18 mouse cellular contexts compared by ENCODE assay signal in the genomic region with DNA sequence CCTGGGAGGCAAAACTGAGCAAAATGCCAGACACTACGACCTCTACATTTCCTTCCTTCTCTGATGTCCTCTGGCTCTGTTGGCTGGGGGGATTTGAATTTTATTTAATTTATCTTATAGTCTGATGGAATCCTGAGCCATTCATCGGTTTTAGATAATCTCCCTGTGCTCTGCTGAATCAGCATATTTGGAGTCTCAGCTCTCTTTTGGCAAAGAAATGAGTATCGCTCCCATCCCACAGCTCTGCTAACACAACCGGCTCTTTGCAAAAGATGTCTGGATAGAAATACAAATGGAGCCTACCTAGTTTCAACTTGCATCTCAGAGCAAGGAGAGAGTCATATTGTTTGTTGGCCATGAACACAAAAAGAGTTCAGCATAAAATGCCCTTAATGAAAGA.
DNase-seq lines count a peak whose midpoint lies in the region; ATAC-seq and TF ChIP-seq lines count a peak whose summit lies in the region.
"Had no signal": no experiment of that assay in that cellular context is flagged by ENCODE, and none has a peak within 500 bp of the region (broad histone marks: within the 10 kb centered on the region; RNA-seq: fewer than 3 reads in every experiment).

No protein-coding gene starts in this region.

- H3K27me3 ChIP-seq in midbrain, embryonic 12.5 days, result no peaks in the 10 kb centered on the region
- H3K27me3 ChIP-seq in midbrain, embryonic 11.5 days (ENCODE audit: control insufficient read depth, insufficient read depth, low read length), result no peaks in the 10 kb centered on the region
- H3K27me3 ChIP-seq in midbrain, embryonic 14.5 days (ENCODE audit: control insufficient read depth, insufficient read depth, low read length), result no peaks in the 10 kb centered on the region
- H3K27me3 ChIP-seq: forebrain, embryonic 13.5 days; heart, embryonic 15.5 days; Patski had no signal

- DNase-seq in midbrain, embryonic 11.5 days (ENCODE audit: low spot score, missing footprints), result no peak
- DNase-seq in ES-E14 (ENCODE audit: low read depth, low spot score), result no peak
- DNase-seq in midbrain, embryonic 14.5 days, result no peak
- no peak for DNase-seq in cerebellum, postnatal 10 days
- DNase-seq: adrenal gland, postnatal 14 days; cerebellum, adult 18-20 months; cerebellum, adult 9-11 months; gastrocnemius, postnatal 10 days; heart, adult 2 months; heart, postnatal 14 days had no signal

- H3K27ac ChIP-seq in midbrain, embryonic 12.5 days (replicated peaks), result peak overlapping the region; percentile 25; the same call in 1 of the 2 replicates
- H3K27ac ChIP-seq in midbrain, embryonic 11.5 days (ENCODE audit: low read depth, low read length), result no peak overlapping the region
- no peak overlapping the region for H3K27ac ChIP-seq in ES-E14 (ENCODE audit: insufficient read depth, low read depth, low read length, poor library complexity, severe bottlenecking)
- peak overlapping the region; percentile 34; the same call in 1 of the 2 replicates for H3K27ac ChIP-seq in midbrain, embryonic 14.5 days (replicated peaks; ENCODE audit: low read depth, low read length)
- H3K27ac ChIP-seq: embryonic facial prominence, embryonic 10.5 days; forebrain, embryonic 13.5 days; heart, adult 2 months; heart, embryonic 15.5 days had no signal

- H3K4me3 ChIP-seq in midbrain, embryonic 12.5 days, result no peak overlapping the region
- no peak overlapping the region for H3K4me3 ChIP-seq in midbrain, embryonic 11.5 days (ENCODE audit: low read depth, low read length)
- H3K4me3 ChIP-seq in ES-E14 (ENCODE audit: insufficient read depth in 1 of 2, low read depth in 1 of 2, low read length in 2 of 2, poor library complexity in 1 of 2, severe bottlenecking in 1 of 2), result no peak overlapping the region
- no peak overlapping the region for H3K4me3 ChIP-seq in midbrain, embryonic 14.5 days (replicated peaks; ENCODE audit: low read depth, low read length)
- H3K4me3 ChIP-seq: embryonic facial prominence, embryonic 10.5 days; forebrain, embryonic 13.5 days; heart, adult 2 months; heart, embryonic 15.5 days had no signal

- WGBS in midbrain, embryonic 12.5 days, result 49% methylated on average over 4 of the region's 4 CpGs
- WGBS in midbrain, embryonic 11.5 days, result 55% methylated on average over 4 of the region's 4 CpGs
- 50% methylated on average over 4 of the region's 4 CpGs for WGBS in midbrain, embryonic 14.5 days

- H3K4me2 ChIP-seq in midbrain, embryonic 12.5 days (replicated peaks), result no peak overlapping the region
- no peak overlapping the region for H3K4me2 ChIP-seq in midbrain, embryonic 11.5 days
- no peak overlapping the region for H3K4me2 ChIP-seq in midbrain, embryonic 14.5 days (ENCODE audit: low read length)
- H3K4me2 ChIP-seq: forebrain, embryonic 13.5 days; heart, embryonic 11.5 days; heart, embryonic 15.5 days had no signal

- H3K36me3 ChIP-seq in midbrain, embryonic 12.5 days, result no peaks in the 10 kb centered on the region
- H3K36me3 ChIP-seq in midbrain, embryonic 11.5 days (ENCODE audit: control insufficient read depth, insufficient read depth, low read length), result no peaks in the 10 kb centered on the region
- H3K36me3 ChIP-seq in ES-E14 (ENCODE audit: control insufficient read depth, insufficient read depth, low read length, poor library complexity, severe bottlenecking), result no peaks in the 10 kb centered on the region
- no peaks in the 10 kb centered on the region for H3K36me3 ChIP-seq in midbrain, embryonic 14.5 days (ENCODE audit: control insufficient read depth, insufficient read depth, low read length)
- H3K36me3 ChIP-seq: embryonic facial prominence, embryonic 10.5 days; heart, embryonic 15.5 days had no signal

- H3K4me1 ChIP-seq in midbrain, embryonic 12.5 days, result peaks cover 7% of the 10 kb centered on the region; the same call in 1 of the 2 replicates
- peaks cover 6% of the 10 kb centered on the region; the same call in 1 of the 2 replicates for H3K4me1 ChIP-seq in midbrain, embryonic 11.5 days (ENCODE audit: control insufficient read depth, insufficient read depth, low read length)
- no peaks in the 10 kb centered on the region for H3K4me1 ChIP-seq in ES-E14 (ENCODE audit: control insufficient read depth in 2 of 2, insufficient read depth in 2 of 2, low read length in 2 of 2, poor library complexity in 1 of 2)
- peaks cover 11% of the 10 kb centered on the region for H3K4me1 ChIP-seq in midbrain, embryonic 14.5 days (ENCODE audit: control insufficient read depth, insufficient read depth, low read length)
- H3K4me1 ChIP-seq: embryonic facial prominence, embryonic 10.5 days; heart, embryonic 15.5 days had no signal

- no peaks in the 10 kb centered on the region for H3K9me3 ChIP-seq in midbrain, embryonic 12.5 days
- H3K9me3 ChIP-seq in midbrain, embryonic 11.5 days (ENCODE audit: control insufficient read depth, low read length), result no peaks in the 10 kb centered on the region
- no peaks in the 10 kb centered on the region for H3K9me3 ChIP-seq in ES-E14 (ENCODE audit: control insufficient read depth, insufficient read depth, low read depth, low read length)
- no peaks in the 10 kb centered on the region for H3K9me3 ChIP-seq in midbrain, embryonic 14.5 days (ENCODE audit: control insufficient read depth, low read length)
- H3K9me3 ChIP-seq: embryonic facial prominence, embryonic 10.5 days; forebrain, embryonic 13.5 days; heart, embryonic 15.5 days had no signal

- in situ Hi-C loops in ES-E14 (cut with MboI; ENCODE audit: low sequenced_read_pairs in 2 of 2, unreplicated experiment in 2 of 2), result no loop called here

- no peak overlapping the region for H3K9ac ChIP-seq in midbrain, embryonic 12.5 days (replicated peaks)
- H3K9ac ChIP-seq in midbrain, embryonic 11.5 days (ENCODE audit: low read length), result no peak overlapping the region
- no peak overlapping the region for H3K9ac ChIP-seq in ES-E14 (ENCODE audit: insufficient read depth, low read depth, low read length, poor library complexity, severe bottlenecking)
- H3K9ac ChIP-seq in midbrain, embryonic 14.5 days (replicated peaks; ENCODE audit: low read length), result no peak overlapping the region
- H3K9ac ChIP-seq: forebrain, embryonic 13.5 days; heart, embryonic 15.5 days had no signal

- 0 out of 2 replicates have a peak, but pooled peaks have one; percentile 16 for ATAC-seq in midbrain, embryonic 12.5 days (ENCODE audit: low FRiP score, low read depth)
- no peak for ATAC-seq in midbrain, embryonic 11.5 days (ENCODE audit: low FRiP score)
- ATAC-seq in midbrain, embryonic 14.5 days (ENCODE audit: low FRiP score, low TSS enrichment), result no peak
- ATAC-seq in granulocyte monocyte progenitor cell, adult 5-6 weeks (replicated peaks; ENCODE audit: poor library complexity, severe bottlenecking), result no peak
- ATAC-seq: activated CD4-positive, CD25-positive, alpha-beta regulatory T cell, adult 4 months; Patski had no signal

TF ChIP-seq in ES-E14, 5 proteins besides CTCF, POLR2A, EP300 and RAD21:
- TF ChIP-seq MAFK (IDR thresholded peaks at IDR 0.05; ENCODE audit: insufficient read depth, low read depth, low read length) (peak; percentile 77), ZNF384 (IDR thresholded peaks at IDR 0.05; ENCODE audit: low read depth, low read length) (no peak)

Comparison
In these comparisons a context has a peak if more than half of its experiments do, and no peak if none do; other contexts are left out.
1. H3K27ac ChIP-seq: peak in midbrain, embryonic 12.5 days (single experiment) and midbrain, embryonic 14.5 days (single experiment); none in midbrain, embryonic 11.5 days (single experiment) and ES-E14 (single experiment).